Mouse (Mus musculus): ENCODE data around the gene Myo5c. TPM values are rescaled to one million over a fixed set of nuclear protein-coding genes. Genes with fewer than 3 reads are reported as not detected.

The Myo5c gene
- polyA plus RNA-seq, 1 experiment from 2014 or later: 0.56 TPM

DNA sequence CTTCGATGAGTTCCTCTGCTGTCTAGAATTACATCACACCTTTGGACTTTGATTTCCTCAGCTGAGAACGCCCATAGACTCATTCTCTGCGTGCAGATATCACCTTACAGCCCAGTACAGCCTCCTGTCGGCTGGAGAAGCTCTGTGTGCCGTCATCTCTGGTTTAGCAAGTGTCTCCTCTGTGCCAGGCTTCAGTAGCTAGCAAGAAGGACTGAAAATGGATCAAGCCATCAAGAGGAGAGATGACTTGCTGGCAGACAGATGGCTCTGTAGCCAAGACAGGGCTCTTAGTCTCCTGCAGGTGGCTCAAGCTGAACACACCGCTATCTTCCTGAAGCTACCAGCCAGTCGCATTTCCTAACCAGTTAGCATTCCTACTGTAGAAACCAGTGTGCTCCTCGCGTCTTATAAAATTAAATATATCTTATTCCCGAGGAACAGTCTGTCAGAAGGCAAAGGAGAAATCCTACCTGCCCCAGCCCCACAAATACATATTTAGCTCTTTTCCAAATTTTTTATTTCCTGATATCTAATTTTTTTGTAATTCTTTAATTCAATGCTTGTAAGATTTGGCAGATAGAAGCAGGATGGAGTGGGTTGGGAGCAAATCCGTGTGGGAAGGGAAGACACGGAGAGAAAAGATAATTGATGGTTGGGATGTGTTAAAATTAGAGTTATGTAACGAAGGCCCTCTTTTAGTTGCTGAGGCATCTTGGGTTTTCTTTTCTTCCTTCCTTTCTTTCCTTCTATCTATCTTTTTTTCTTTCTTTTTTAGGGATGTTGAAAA, 90.5 kb downstream of the Myo5c start:
- no peak for DNase-seq (ENCODE audit: low spot score, missing footprints)
- no peaks in the 10 kb centered on the region for H3K27me3 ChIP-seq (ENCODE audit: control insufficient read depth, insufficient read depth, low read length)
- ATAC-seq (ENCODE audit: low FRiP score): no peak
- no peak overlapping the region for H3K9ac ChIP-seq (ENCODE audit: low read length)
- H3K9me3 ChIP-seq (ENCODE audit: control insufficient read depth, low read length): no peaks in the 10 kb centered on the region
- 87% methylated on average over 13 of the region's 13 CpGs for WGBS
- no peak overlapping the region for H3K4me2 ChIP-seq
- no peak overlapping the region for H3K4me3 ChIP-seq (ENCODE audit: low read depth, low read length)
- H3K36me3 ChIP-seq (ENCODE audit: control insufficient read depth, insufficient read depth, low read length): no peaks in the 10 kb centered on the region
- H3K27ac ChIP-seq (ENCODE audit: low read depth, low read length): no peak overlapping the region
- H3K4me1 ChIP-seq (ENCODE audit: control insufficient read depth, insufficient read depth, low read length): no peaks in the 10 kb centered on the region

DNA sequence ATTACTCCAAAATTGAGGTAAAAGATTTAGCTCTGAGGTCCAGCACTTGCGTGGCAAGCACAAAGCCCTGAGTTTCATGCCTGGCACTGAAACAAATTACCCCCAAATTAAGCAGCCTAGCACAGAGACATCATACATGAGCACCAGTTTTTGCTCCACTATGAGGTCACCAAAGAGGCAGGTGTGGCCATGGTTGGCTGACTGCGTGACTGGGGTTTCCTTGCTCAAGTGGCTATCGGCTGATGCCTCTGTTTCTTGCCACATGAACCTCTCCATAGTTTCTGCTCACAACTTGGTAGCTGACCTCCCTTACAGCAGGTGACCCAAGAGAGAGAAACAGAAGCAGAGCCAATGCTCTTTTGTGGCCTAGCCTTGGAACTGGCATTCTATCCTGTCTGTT, 96.2 kb downstream of the Myo5c start:
- no peak for DNase-seq (ENCODE audit: low spot score, missing footprints)

DNA sequence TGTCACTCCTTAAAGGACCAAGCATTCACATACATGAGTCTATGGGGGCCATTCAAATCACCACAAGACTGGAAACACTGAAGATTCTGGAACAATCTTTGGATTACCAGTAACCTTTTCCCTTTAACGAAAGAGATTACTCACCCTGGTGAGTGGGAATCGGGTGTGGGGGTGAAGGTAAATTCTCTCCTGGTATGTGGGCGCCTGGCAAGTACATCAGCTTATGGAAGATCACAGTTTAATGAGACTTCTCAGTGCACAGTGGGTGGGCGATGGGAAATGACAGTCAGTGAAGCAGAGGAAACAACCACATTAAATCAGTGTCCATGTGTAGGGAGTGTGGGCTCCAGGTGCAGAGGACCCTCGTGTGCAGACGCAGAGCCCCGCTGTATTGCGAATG, 99.0 kb downstream of the Myo5c start:
- ATAC-seq (ENCODE audit: low FRiP score) (no peak), DNase-seq (ENCODE audit: low spot score, missing footprints) (no peak)
- H3K4me3 ChIP-seq (ENCODE audit: low read depth, low read length): no peak overlapping the region
- WGBS: 89% methylated on average over 8 of the region's 8 CpGs
- H3K27me3 ChIP-seq (ENCODE audit: control insufficient read depth, insufficient read depth, low read length): no peaks in the 10 kb centered on the region
- no peak overlapping the region for H3K9ac ChIP-seq (ENCODE audit: low read length)
- H3K36me3 ChIP-seq (ENCODE audit: control insufficient read depth, insufficient read depth, low read length): peaks cover 7% of the 10 kb centered on the region; the same call in 1 of the 2 replicates
- no peaks in the 10 kb centered on the region for H3K4me1 ChIP-seq (ENCODE audit: control insufficient read depth, insufficient read depth, low read length)
- H3K27ac ChIP-seq (ENCODE audit: low read depth, low read length): no peak overlapping the region
- no peaks in the 10 kb centered on the region for H3K9me3 ChIP-seq (ENCODE audit: control insufficient read depth, low read length)
- no peak overlapping the region for H3K4me2 ChIP-seq

More for the DNA sequence above, 96.2 kb downstream of the Myo5c start:
- no peak for ATAC-seq (ENCODE audit: low FRiP score)
- Histone ChIP-seq H3K27ac (ENCODE audit: low read depth, low read length) (no peak overlapping the region), H3K27me3 (ENCODE audit: control insufficient read depth, insufficient read depth, low read length) (no peaks in the 10 kb centered on the region), H3K4me2 (no peak overlapping the region), H3K36me3 (ENCODE audit: control insufficient read depth, insufficient read depth, low read length) (no peaks in the 10 kb centered on the region), H3K9ac (ENCODE audit: low read length) (no peak overlapping the region), H3K4me1 (ENCODE audit: control insufficient read depth, insufficient read depth, low read length) (no peaks in the 10 kb centered on the region), H3K9me3 (ENCODE audit: control insufficient read depth, low read length) (no peaks in the 10 kb centered on the region), H3K4me3 (ENCODE audit: low read depth, low read length) (no peak overlapping the region)
- WGBS: 98% methylated on average over 3 of the region's 3 CpGs

DNA sequence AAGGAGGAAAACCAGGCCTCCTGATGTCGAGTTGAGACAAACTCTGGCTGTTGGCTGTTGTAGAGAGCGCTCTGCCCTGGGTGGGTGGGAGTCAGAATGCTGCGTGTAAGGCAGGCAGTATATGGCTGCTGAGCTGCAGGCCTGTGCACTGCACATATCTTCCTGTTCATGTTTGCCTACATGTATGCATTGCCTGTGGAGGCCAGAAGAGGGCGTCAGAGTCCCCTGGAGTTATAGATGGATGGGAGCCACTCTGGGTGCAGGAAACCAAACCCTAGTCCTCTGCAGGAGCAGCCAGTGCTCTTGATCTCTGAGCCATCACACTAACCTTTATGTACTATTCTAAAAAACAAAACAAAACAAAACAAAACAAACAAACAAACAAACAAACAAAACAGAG, 102.6 kb downstream of the Myo5c start:
- no peaks in the 10 kb centered on the region for H3K27me3 ChIP-seq (ENCODE audit: control insufficient read depth, insufficient read depth, low read length)
- no peaks in the 10 kb centered on the region for H3K4me1 ChIP-seq (ENCODE audit: control insufficient read depth, insufficient read depth, low read length)
- no peak overlapping the region for H3K27ac ChIP-seq (ENCODE audit: low read depth, low read length)
- H3K9me3 ChIP-seq (ENCODE audit: control insufficient read depth, low read length): no peaks in the 10 kb centered on the region
- H3K36me3 ChIP-seq (ENCODE audit: control insufficient read depth, insufficient read depth, low read length): peaks cover 7% of the 10 kb centered on the region; the same call in 1 of the 2 replicates
- no peak overlapping the region for H3K9ac ChIP-seq (ENCODE audit: low read length)
- ATAC-seq (ENCODE audit: low FRiP score): no peak
- WGBS: 78% methylated on average over 4 of the region's 4 CpGs
- DNase-seq (ENCODE audit: low spot score, missing footprints): no peak
- H3K4me2 ChIP-seq: no peak overlapping the region
- no peak overlapping the region for H3K4me3 ChIP-seq (ENCODE audit: low read depth, low read length)

DNA sequence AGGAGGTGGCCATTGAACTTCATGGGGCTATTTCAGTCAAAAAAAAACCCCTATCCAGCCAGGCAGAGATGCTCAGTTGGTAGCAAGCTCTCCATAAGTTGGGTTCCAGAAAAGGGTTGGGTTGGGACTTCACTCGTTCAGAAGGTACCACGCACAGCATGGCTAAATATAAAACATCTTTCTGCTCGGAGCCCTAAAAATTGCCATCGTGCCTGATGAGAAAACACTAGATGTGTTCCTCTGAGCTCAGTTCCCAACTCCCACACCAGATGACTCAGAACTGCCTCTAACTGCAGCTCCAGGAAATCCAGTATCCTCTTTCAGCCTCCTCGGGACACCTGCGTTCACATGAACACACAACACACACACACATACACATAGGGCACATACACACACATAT, 106.2 kb downstream of the Myo5c start:
- DNase-seq (ENCODE audit: low spot score, missing footprints) (no peak), ATAC-seq (ENCODE audit: low FRiP score) (no peak)
- Histone ChIP-seq H3K9ac (ENCODE audit: low read length) (no peak overlapping the region), H3K27me3 (ENCODE audit: control insufficient read depth, insufficient read depth, low read length) (no peaks in the 10 kb centered on the region), H3K4me2 (no peak overlapping the region), H3K4me3 (ENCODE audit: low read depth, low read length) (no peak overlapping the region), H3K4me1 (ENCODE audit: control insufficient read depth, insufficient read depth, low read length) (no peaks in the 10 kb centered on the region), H3K36me3 (ENCODE audit: control insufficient read depth, insufficient read depth, low read length) (peaks cover 7% of the 10 kb centered on the region; the same call in 1 of the 2 replicates), H3K27ac (ENCODE audit: low read depth, low read length) (no peak overlapping the region), H3K9me3 (ENCODE audit: control insufficient read depth, low read length) (no peaks in the 10 kb centered on the region)
- WGBS: 96% methylated on average over 6 of the region's 6 CpGs

DNA sequence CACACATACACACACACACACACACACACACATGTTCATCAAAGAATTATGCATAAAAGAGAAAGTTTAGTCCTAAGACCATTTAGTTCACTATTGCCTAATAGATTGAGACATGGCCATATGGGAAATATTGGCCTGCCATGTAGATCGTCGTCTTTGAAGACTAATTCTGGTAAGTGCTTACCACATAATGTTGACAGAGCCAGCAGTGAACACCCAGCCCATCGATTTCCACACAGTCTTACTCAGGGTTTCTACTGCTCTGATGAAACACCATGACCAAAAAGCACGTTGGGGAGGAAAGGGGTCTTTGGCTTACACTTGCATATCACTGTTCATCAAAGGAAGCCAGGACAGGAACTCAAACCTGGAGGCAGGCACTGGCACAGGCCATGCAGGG, 110.6 kb downstream of the Myo5c start:
- H3K4me2 ChIP-seq: no peak overlapping the region
- 92% methylated on average over 4 of the region's 4 CpGs for WGBS
- H3K27me3 ChIP-seq (ENCODE audit: control insufficient read depth, insufficient read depth, low read length): no peaks in the 10 kb centered on the region
- H3K4me1 ChIP-seq (ENCODE audit: control insufficient read depth, insufficient read depth, low read length): no peaks in the 10 kb centered on the region
- no peak overlapping the region for H3K4me3 ChIP-seq (ENCODE audit: low read depth, low read length)
- H3K27ac ChIP-seq (ENCODE audit: low read depth, low read length): no peak overlapping the region
- no peak for ATAC-seq (ENCODE audit: low FRiP score)
- DNase-seq (ENCODE audit: low spot score, missing footprints): no peak
- no peaks in the 10 kb centered on the region for H3K9me3 ChIP-seq (ENCODE audit: control insufficient read depth, low read length)
- no peaks in the 10 kb centered on the region for H3K36me3 ChIP-seq (ENCODE audit: control insufficient read depth, insufficient read depth, low read length)
- no peak overlapping the region for H3K9ac ChIP-seq (ENCODE audit: low read length)

DNA sequence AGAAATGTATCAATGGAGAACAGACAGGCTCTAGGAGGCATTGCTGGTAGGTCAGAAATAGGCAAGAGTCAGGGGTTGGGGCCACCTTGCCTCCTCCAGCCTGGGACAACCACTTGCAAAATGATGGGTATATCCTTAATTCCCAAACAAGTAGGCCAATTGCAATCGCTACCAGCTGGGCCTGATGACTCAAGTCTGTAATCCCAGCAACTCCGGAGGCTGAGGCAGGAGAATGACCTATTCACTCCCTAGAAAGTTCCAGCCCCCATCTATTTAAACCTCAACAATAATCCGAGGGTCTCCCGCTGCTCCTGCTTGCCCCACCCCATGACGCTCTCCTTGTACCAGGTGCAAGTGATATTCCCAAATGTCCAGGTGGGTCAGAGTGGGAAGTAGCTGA, 115.6 kb downstream of the Myo5c start, which contains the start of gene Bcl2l10:
TSS of gene Bcl2l10 (plus strand) at position 301 of the 400 bp plus-strand sequence.
- 86% methylated on average over 5 of the region's 5 CpGs for WGBS
- Histone ChIP-seq H3K27me3 (ENCODE audit: control insufficient read depth, insufficient read depth, low read length) (no peaks in the 10 kb centered on the region), H3K4me3 (ENCODE audit: low read depth, low read length) (no peak within 1 kb of the TSS), H3K4me1 (ENCODE audit: control insufficient read depth, insufficient read depth, low read length) (no peaks in the 10 kb centered on the region), H3K9ac (ENCODE audit: low read length) (no peak within 1 kb of the TSS), H3K27ac (ENCODE audit: low read depth, low read length) (no peak within 1 kb of the TSS), H3K36me3 (ENCODE audit: control insufficient read depth, insufficient read depth, low read length) (no peaks in the 10 kb centered on the region), H3K4me2 (no peak within 1 kb of the TSS), H3K9me3 (ENCODE audit: control insufficient read depth, low read length) (no peaks in the 10 kb centered on the region)
- DNase-seq (ENCODE audit: low spot score, missing footprints) (no peak), ATAC-seq (ENCODE audit: low FRiP score) (no peak)

DNA sequence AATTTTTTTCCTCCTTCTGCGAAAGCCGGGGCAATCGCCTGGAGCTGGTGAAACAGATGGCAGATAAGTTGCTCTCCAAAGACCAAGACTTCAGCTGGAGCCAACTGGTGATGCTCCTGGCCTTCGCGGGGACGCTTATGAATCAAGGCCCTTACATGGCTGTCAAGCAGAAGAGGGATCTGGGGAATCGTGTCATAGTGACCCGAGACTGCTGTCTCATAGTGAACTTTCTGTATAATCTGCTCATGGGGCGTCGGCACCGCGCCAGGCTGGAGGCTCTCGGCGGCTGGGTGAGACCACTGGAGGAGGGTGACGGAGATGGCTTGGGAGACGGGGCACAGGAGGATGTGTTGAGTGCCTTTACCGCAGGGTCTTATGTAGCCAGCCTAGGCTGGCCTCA, 116.2 kb downstream of the Myo5c start:
- Histone ChIP-seq H3K9ac (ENCODE audit: low read length) (no peak overlapping the region), H3K27me3 (ENCODE audit: control insufficient read depth, insufficient read depth, low read length) (no peaks in the 10 kb centered on the region), H3K4me3 (ENCODE audit: low read depth, low read length) (no peak overlapping the region), H3K9me3 (ENCODE audit: control insufficient read depth, low read length) (no peaks in the 10 kb centered on the region), H3K4me1 (ENCODE audit: control insufficient read depth, insufficient read depth, low read length) (no peaks in the 10 kb centered on the region), H3K4me2 (no peak overlapping the region), H3K27ac (ENCODE audit: low read depth, low read length) (no peak overlapping the region), H3K36me3 (ENCODE audit: control insufficient read depth, insufficient read depth, low read length) (no peaks in the 10 kb centered on the region)
- ATAC-seq (ENCODE audit: low FRiP score) (no peak), DNase-seq (ENCODE audit: low spot score, missing footprints) (no peak)
- WGBS: 90% methylated on average over 17 of the region's 17 CpGs

DNA sequence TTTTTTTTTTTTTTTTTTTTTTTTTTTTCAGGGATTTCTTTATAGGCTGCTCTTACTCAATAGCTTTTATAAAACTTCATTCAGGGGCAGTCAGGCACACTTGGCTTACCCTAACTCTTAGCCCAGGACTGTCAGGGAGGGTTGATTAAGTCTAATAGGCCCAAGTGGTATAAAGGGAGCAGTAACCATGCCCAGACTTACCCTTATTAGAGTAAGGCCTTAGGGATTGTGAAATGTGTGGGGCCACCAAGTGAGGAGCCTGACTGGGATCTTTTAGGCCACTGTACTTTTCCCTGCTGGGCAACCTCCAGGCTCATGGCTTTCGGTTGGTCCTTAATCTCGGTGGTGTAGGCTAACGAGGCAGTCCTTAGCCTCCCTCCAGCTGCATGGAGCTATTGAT, 116.8 kb downstream of the Myo5c start:
- WGBS: 62% methylated on average over 3 of the region's 3 CpGs
- ATAC-seq (ENCODE audit: low FRiP score) (no peak), DNase-seq (ENCODE audit: low spot score, missing footprints) (no peak)
- H3K4me2 ChIP-seq: no peak overlapping the region
- no peak overlapping the region for H3K27ac ChIP-seq (ENCODE audit: low read depth, low read length)
- H3K4me3 ChIP-seq (ENCODE audit: low read depth, low read length): no peak overlapping the region
- no peak overlapping the region for H3K9ac ChIP-seq (ENCODE audit: low read length)
- H3K9me3 ChIP-seq (ENCODE audit: control insufficient read depth, low read length): no peaks in the 10 kb centered on the region
- no peaks in the 10 kb centered on the region for H3K27me3 ChIP-seq (ENCODE audit: control insufficient read depth, insufficient read depth, low read length)
- H3K4me1 ChIP-seq (ENCODE audit: control insufficient read depth, insufficient read depth, low read length): no peaks in the 10 kb centered on the region
- no peaks in the 10 kb centered on the region for H3K36me3 ChIP-seq (ENCODE audit: control insufficient read depth, insufficient read depth, low read length)
